ENCODE assay signal across 9 mouse cellular contexts in genomic region chr9:78021256-78021655, GRCm38 (mm10). TPM values are rescaled to one million over a fixed set of nuclear protein-coding genes. Genes with fewer than 3 reads are reported as not detected.
DNase-seq lines count a peak whose midpoint lies in the region; ATAC-seq and TF ChIP-seq lines count a peak whose summit lies in the region.
"Had no signal": no experiment of that assay in that cellular context is flagged by ENCODE, and none has a peak within 500 bp of the region (broad histone marks: within the 10 kb centered on the region; RNA-seq: fewer than 3 reads in every experiment).

No protein-coding gene starts in this region.

- TF ChIP-seq CTCF in cerebellum, adult 2 months (IDR thresholded peaks at IDR 0.05; ENCODE audit: borderline replicate concordance, insufficient read depth, low read depth, low read length), result no peak

- 27% methylated on average over 9 of the region's 9 CpGs for WGBS in heart, embryonic 15.5 days
- WGBS in embryonic facial prominence, embryonic 10.5 days, result 30% methylated on average over 9 of the region's 9 CpGs
- 20% methylated on average over 9 of the region's 9 CpGs for WGBS in kidney, embryonic 15.5 days
- WGBS in cerebellum, adult 2 months, result 47% methylated on average over 9 of the region's 9 CpGs

- peaks cover 16% of the 10 kb centered on the region for H3K4me1 ChIP-seq in heart, embryonic 15.5 days (replicated peaks)
- peaks cover 19% of the 10 kb centered on the region for H3K4me1 ChIP-seq in embryonic facial prominence, embryonic 10.5 days
- peaks cover 27% of the 10 kb centered on the region for H3K4me1 ChIP-seq in kidney, embryonic 15.5 days
- H3K4me1 ChIP-seq in cerebellum, adult 2 months (ENCODE audit: control insufficient read depth, insufficient read depth, low read length), result 0 out of 2 replicates have a peak, but pooled peaks cover 4% of the 10 kb centered on the region

- H3K27ac ChIP-seq in heart, embryonic 15.5 days, result 0 out of 2 replicates have a peak overlapping the region, but pooled peaks have one; percentile 20
- H3K27ac ChIP-seq in embryonic facial prominence, embryonic 10.5 days (replicated peaks), result 0 out of 2 replicates have a peak overlapping the region, but pooled peaks have one; percentile 55
- peak overlapping the region; percentile 68 for H3K27ac ChIP-seq in kidney, embryonic 15.5 days
- H3K27ac ChIP-seq in cerebellum, adult 2 months (ENCODE audit: insufficient read depth, low read length), result no peak overlapping the region

- DNase-seq in heart, adult 9 months (ENCODE audit: low spot score in 2 of 2), result no peak
- peak; percentile 51 for DNase-seq in embryonic facial prominence, embryonic 10.5 days (ENCODE audit: low spot score)
- peak; percentile 19 for DNase-seq in ovary, postnatal 10 days (ENCODE audit: low spot score)
- no peak for DNase-seq in cerebellum, adult 2 months
- no peak for DNase-seq in adrenal gland, postnatal 25 days
- no peak for DNase-seq in frontal cortex, postnatal 10 days (ENCODE audit: low spot score in 2 of 2)

- TF ChIP-seq POLR2A in cerebellum, adult 2 months (IDR thresholded peaks at IDR 0.05; ENCODE audit: borderline replicate concordance, insufficient read depth, low read length), result no peak

- H3K4me2 ChIP-seq in heart, embryonic 15.5 days, result no peak overlapping the region
- H3K4me2 ChIP-seq in kidney, embryonic 15.5 days, result 0 out of 2 replicates have a peak overlapping the region, but pooled peaks have one; percentile 6

- ATAC-seq in heart, embryonic 15.5 days (replicated peaks; ENCODE audit: insufficient number of reproducible peaks, insufficient read depth, low FRiP score, low read depth), result no peak
- peak; percentile 78 for ATAC-seq in kidney, embryonic 15.5 days (replicated peaks; ENCODE audit: low FRiP score)

- H3K9me3 ChIP-seq in heart, embryonic 15.5 days (replicated peaks), result no peaks in the 10 kb centered on the region
- no peaks in the 10 kb centered on the region for H3K9me3 ChIP-seq in embryonic facial prominence, embryonic 10.5 days
- no peaks in the 10 kb centered on the region for H3K9me3 ChIP-seq in kidney, embryonic 15.5 days (replicated peaks)

- no peak overlapping the region for H3K9ac ChIP-seq in heart, embryonic 15.5 days
- H3K9ac ChIP-seq in kidney, embryonic 15.5 days, result no peak overlapping the region

- H3K36me3 ChIP-seq in heart, embryonic 15.5 days, result no peaks in the 10 kb centered on the region
- no peaks in the 10 kb centered on the region for H3K36me3 ChIP-seq in embryonic facial prominence, embryonic 10.5 days (replicated peaks)
- no peaks in the 10 kb centered on the region for H3K36me3 ChIP-seq in kidney, embryonic 15.5 days

- no peak overlapping the region for H3K4me3 ChIP-seq in heart, embryonic 15.5 days
- no peak overlapping the region for H3K4me3 ChIP-seq in embryonic facial prominence, embryonic 10.5 days
- H3K4me3 ChIP-seq in kidney, embryonic 15.5 days (replicated peaks), result no peak overlapping the region
- no peak overlapping the region for H3K4me3 ChIP-seq in cerebellum, adult 2 months (replicated peaks; ENCODE audit: insufficient read depth, low read depth, low read length)

- no peaks in the 10 kb centered on the region for H3K27me3 ChIP-seq in heart, embryonic 15.5 days
- no peaks in the 10 kb centered on the region; the same call in 1 of the 2 replicates for H3K27me3 ChIP-seq in embryonic facial prominence, embryonic 10.5 days (replicated peaks; ENCODE audit: low read depth, poor library complexity, severe bottlenecking)
- H3K27me3 ChIP-seq in kidney, embryonic 15.5 days, result peaks cover 3% of the 10 kb centered on the region; the same call in 1 of the 2 replicates
- no peaks in the 10 kb centered on the region for H3K27me3 ChIP-seq in cerebellum, adult 2 months (ENCODE audit: control insufficient read depth, insufficient read depth, low read length)

RNA-seq across cellular contexts. Expression of gene Gcm1, which starts 30.5 kb away (rescaled TPM):
- polyA plus RNA-seq in heart, embryonic 15.5 days (2015; fragmentation: Nextera tagmentation; extraction: Ambion mirVana), result 0.09 TPM in 1 of 2 replicates, not detected in the other
- polyA plus RNA-seq in embryonic facial prominence, embryonic 10.5 days (2016; fragmentation: Nextera tagmentation; extraction: Ambion mirVana), result 0.09 TPM in 1 of 2 replicates, not detected in the other
- 0.55 and 1.2 TPM in 2 replicates for polyA plus RNA-seq in kidney, embryonic 15.5 days (2015; fragmentation: Nextera tagmentation; extraction: Ambion mirVana)
- not detected in 2 replicates for polyA plus RNA-seq in cerebellum, adult 2 months (2012; rRNA removed)
- not detected in 2 replicates for total RNA-seq in adrenal gland, postnatal 25 days (2021)
- total RNA-seq: heart, adult 18-20 months had no signal

Comparison
In these comparisons a context has a peak if more than half of its experiments do, and no peak if none do; other contexts are left out.
1. DNase-seq: peak in embryonic facial prominence, embryonic 10.5 days (single experiment) and ovary, postnatal 10 days (single experiment); none in heart, adult 9 months (0 of 2), cerebellum, adult 2 months (0 of 2), adrenal gland, postnatal 25 days (single experiment) and frontal cortex, postnatal 10 days (0 of 2).